17 mouse cellular contexts compared by ENCODE assay signal in the genomic region with DNA sequence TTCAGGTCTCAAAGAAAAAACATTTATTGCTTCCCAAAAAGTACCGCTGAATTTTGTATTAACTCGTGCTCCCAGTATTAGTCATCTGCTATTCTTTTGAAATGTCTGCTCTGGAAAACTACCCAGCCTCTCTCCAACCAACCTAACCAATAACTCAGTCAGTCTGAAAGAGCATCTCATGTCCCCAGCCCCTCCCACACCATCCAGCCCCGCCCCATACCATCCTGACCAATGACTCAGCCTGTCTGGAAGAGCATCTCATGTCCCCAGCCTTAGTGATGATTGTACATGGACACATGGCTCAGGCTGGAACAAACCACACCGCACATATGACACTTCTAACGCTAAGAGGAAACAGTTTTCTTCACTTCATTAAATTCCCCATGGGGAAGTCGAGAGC. TPM values are rescaled to one million over a fixed set of nuclear protein-coding genes. Genes with fewer than 3 reads are reported as not detected.
DNase-seq lines count a peak whose midpoint lies in the region.
"Had no signal": no experiment of that assay in that cellular context is flagged by ENCODE, and none has a peak within 500 bp of the region (broad histone marks: within the 10 kb centered on the region; RNA-seq: fewer than 3 reads in every experiment).

No protein-coding gene starts in this region.

- peak; percentile 5 for DNase-seq in layer of hippocampus, adult 11-12 months (ENCODE audit: low spot score)
- DNase-seq in layer of hippocampus, postnatal 10 days (ENCODE audit: low spot score in 2 of 2) = no peak
- peak; percentile 90 for DNase-seq in 3T3-L1 (ENCODE audit: low read depth, low spot score)
- DNase-seq in NIH3T3 (ENCODE audit: low read depth) = peak; percentile 12
- peak; percentile 8 to 27 for DNase-seq in layer of hippocampus, postnatal 36 days
- no peak for DNase-seq in heart, postnatal 25 days (ENCODE audit: low spot score)
- DNase-seq in thymus, postnatal 14 days = no peak
- DNase-seq in embryo, embryonic 10 days (ENCODE audit: low spot score) = no peak
- DNase-seq: adrenal gland, adult 2 months; cerebellum, adult 11-12 months; cerebellum, adult 9-10 months; embryo, embryonic 11 days; gastrocnemius, adult 2 months; gastrocnemius, postnatal 25 days; heart, postnatal 4 days had no signal

- intact Hi-C loops in heart, postnatal 25 days (cut with DNase I) = no loop called here

RNA-seq across cellular contexts. Expression of a gene that starts 58.1 kb away (rescaled TPM):
- total RNA-seq in layer of hippocampus, postnatal 10 days (2021) = 100 to 1,000 TPM; 298 to 310 TPM
- 100 to 1,000 TPM; 417 to 454 TPM for total RNA-seq in layer of hippocampus, postnatal 36 days (2021)
- total RNA-seq in heart, postnatal 25 days (2021) = 10 to 100 TPM; 34.5 to 39.5 TPM
- total RNA-seq: granulocyte monocyte progenitor cell, adult 5-6 weeks; MEL had no signal

Comparison
In these comparisons a context has a peak if more than half of its experiments do, and no peak if none do; other contexts are left out.
1. DNase-seq: peak in layer of hippocampus, adult 11-12 months (single experiment), 3T3-L1 (single experiment), NIH3T3 (single experiment) and layer of hippocampus, postnatal 36 days (2 of 2); none in layer of hippocampus, postnatal 10 days (0 of 2), heart, postnatal 25 days (single experiment), thymus, postnatal 14 days (single experiment) and embryo, embryonic 10 days (single experiment).
2. RNA of a gene that starts 58.1 kb away (total RNA-seq): 417 to 454 TPM in layer of hippocampus, postnatal 36 days and 298 to 310 TPM in layer of hippocampus, postnatal 10 days; 34.5 to 39.5 TPM in heart, postnatal 25 days; every median in the first group is over 4 times any median in the second.